Mouse (Mus musculus) ES-E14 (cell line): Measurements from ENCODE around the gene Pcbp1.

ENCODE experiments used
- CHD2 ChIP-seq: IDR thresholded peaks from 2 replicates; pipeline ENCODE4 v1.6.1; 2014; ENCODE audit warnings: mild to moderate bottlenecking, low read depth, low read length, inconsistent platforms
- HCFC1 ChIP-seq: IDR thresholded peaks from 2 replicates; pipeline ENCODE4 v1.6.1; 2012; ENCODE audit warnings: low read length, inconsistent platforms, borderline replicate concordance; ENCODE audit not compliant: insufficient read depth
- ZC3H11A ChIP-seq: IDR thresholded peaks from 2 replicates; pipeline ENCODE4 v1.6.1; 2012; ENCODE audit warnings: low read depth, mild to moderate bottlenecking, inconsistent platforms, low read length, borderline replicate concordance

DNA sequence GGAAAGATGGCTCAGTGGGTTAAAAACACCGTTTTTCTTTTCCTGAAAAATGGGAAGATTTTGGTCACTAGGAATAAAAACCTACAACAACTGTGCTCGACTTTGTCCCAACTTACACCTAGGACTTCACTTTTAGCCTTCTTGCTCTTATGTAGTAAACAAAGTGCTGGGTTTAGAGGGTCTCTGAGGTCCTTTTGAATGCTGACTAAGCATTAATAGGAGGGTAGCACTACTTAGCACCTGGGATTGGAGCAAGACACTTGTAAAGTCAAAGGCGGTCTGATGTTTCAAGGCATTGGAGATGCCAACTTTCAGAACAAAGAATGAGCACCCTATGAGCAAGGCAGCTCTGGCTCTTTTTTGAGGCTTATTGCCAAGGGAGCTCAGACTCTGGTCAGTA, 17.7 kb upstream of the Pcbp1 start:
- TF ChIP-seq HCFC1 (no peak), ZC3H11A (no peak), CHD2 (no peak)
